In the genomic region with DNA sequence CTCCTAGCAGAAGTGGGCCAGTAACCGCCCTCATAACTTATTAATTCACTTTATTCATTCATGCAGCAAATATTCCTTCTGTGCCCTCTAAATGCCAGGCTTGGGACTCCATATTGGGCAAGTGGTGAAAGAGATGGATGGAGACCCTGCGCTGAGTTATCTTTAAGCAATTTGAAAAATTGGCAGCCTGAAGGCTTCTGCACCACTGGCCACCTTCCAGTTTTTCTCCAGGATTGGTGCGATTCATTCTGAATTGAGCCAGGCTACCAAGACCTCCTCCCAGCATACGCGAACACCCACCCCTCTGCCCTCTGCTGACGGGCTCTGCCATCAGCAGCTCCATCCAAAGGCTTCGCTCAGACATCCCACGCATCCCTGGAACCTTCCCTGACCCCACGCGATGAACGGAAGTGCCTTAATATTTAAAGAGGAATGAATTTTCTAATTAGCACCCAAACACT, we compare ENCODE assay signal across 11 mouse cellular contexts. TPM values are rescaled to one million over a fixed set of nuclear protein-coding genes. Genes with fewer than 3 reads are reported as not detected.
DNase-seq lines count a peak whose midpoint lies in the region; ATAC-seq lines count a peak whose summit lies in the region.
"Had no signal": no experiment of that assay in that cellular context is flagged by ENCODE, and none has a peak within 500 bp of the region (broad histone marks: within the 10 kb centered on the region; RNA-seq: fewer than 3 reads in every experiment).

No protein-coding gene starts in this region.

- peaks cover 28% of the 10 kb centered on the region for H3K27me3 ChIP-seq in hindbrain, embryonic 10.5 days (ENCODE audit: insufficient read depth, poor library complexity, severe bottlenecking)
- H3K27me3 ChIP-seq in hindbrain, embryonic 11.5 days (ENCODE audit: control insufficient read depth, insufficient read depth, low read length), result peaks cover 3% of the 10 kb centered on the region; the same call in 1 of the 2 replicates
- no peaks in the 10 kb centered on the region for H3K27me3 ChIP-seq in neural tube, embryonic 15.5 days (replicated peaks)

- no peak for ATAC-seq in hindbrain, embryonic 11.5 days (ENCODE audit: low FRiP score)
- no peak for ATAC-seq in neural tube, embryonic 15.5 days (ENCODE audit: low FRiP score)

- no peak overlapping the region for H3K4me2 ChIP-seq in hindbrain, embryonic 11.5 days (replicated peaks; ENCODE audit: low read depth, low read length)
- H3K4me2 ChIP-seq in neural tube, embryonic 15.5 days, result no peak overlapping the region
- H3K4me2 ChIP-seq: embryonic facial prominence, embryonic 12.5 days had no signal

- no peak overlapping the region for H3K4me3 ChIP-seq in hindbrain, embryonic 10.5 days
- H3K4me3 ChIP-seq in hindbrain, embryonic 11.5 days (ENCODE audit: low read depth, low read length), result no peak overlapping the region
- no peak overlapping the region for H3K4me3 ChIP-seq in neural tube, embryonic 15.5 days (replicated peaks)
- H3K4me3 ChIP-seq: embryonic facial prominence, embryonic 12.5 days had no signal

- peaks cover 73% of the 10 kb centered on the region for H3K4me1 ChIP-seq in hindbrain, embryonic 10.5 days (replicated peaks)
- peaks cover 6% of the 10 kb centered on the region for H3K4me1 ChIP-seq in hindbrain, embryonic 11.5 days (replicated peaks; ENCODE audit: control insufficient read depth, insufficient read depth, low read length)
- peaks cover 47% of the 10 kb centered on the region for H3K4me1 ChIP-seq in neural tube, embryonic 15.5 days

- no peaks in the 10 kb centered on the region for H3K36me3 ChIP-seq in hindbrain, embryonic 10.5 days
- H3K36me3 ChIP-seq in hindbrain, embryonic 11.5 days (ENCODE audit: control insufficient read depth, insufficient read depth, low read length), result no peaks in the 10 kb centered on the region
- H3K36me3 ChIP-seq in neural tube, embryonic 15.5 days, result no peaks in the 10 kb centered on the region
- H3K36me3 ChIP-seq: embryonic facial prominence, embryonic 12.5 days had no signal

- peak; percentile 75 to 86 for DNase-seq in adrenal gland, adult (ENCODE audit: inconsistent age in 2 of 2, low spot score in 1 of 2)
- no peak for DNase-seq in adrenal gland, adult 8-10 months
- DNase-seq in hindbrain, embryonic 10.5 days (ENCODE audit: low spot score), result no peak
- no peak for DNase-seq in hindbrain, embryonic 11.5 days (ENCODE audit: low spot score)
- peak; percentile 88 for DNase-seq in ZHBTc4 (ENCODE audit: low read depth, low spot score)
- DNase-seq in lung, postnatal 4 days, result peak; percentile 39 to 45
- DNase-seq in embryo, embryonic 10.5 days (ENCODE audit: low spot score), result no peak

- H3K9me3 ChIP-seq in hindbrain, embryonic 10.5 days, result no peaks in the 10 kb centered on the region
- H3K9me3 ChIP-seq in hindbrain, embryonic 11.5 days (ENCODE audit: control insufficient read depth, low read length), result no peaks in the 10 kb centered on the region
- no peaks in the 10 kb centered on the region for H3K9me3 ChIP-seq in neural tube, embryonic 15.5 days (replicated peaks)
- H3K9me3 ChIP-seq: embryonic facial prominence, embryonic 12.5 days had no signal

- H3K9ac ChIP-seq in hindbrain, embryonic 11.5 days (ENCODE audit: low read depth, low read length), result no peak overlapping the region
- H3K9ac ChIP-seq in neural tube, embryonic 15.5 days (replicated peaks), result no peak overlapping the region
- H3K9ac ChIP-seq: embryonic facial prominence, embryonic 12.5 days had no signal

- H3K27ac ChIP-seq in hindbrain, embryonic 10.5 days, result 0 out of 2 replicates have a peak overlapping the region, but pooled peaks have one; percentile 17
- H3K27ac ChIP-seq in hindbrain, embryonic 11.5 days (ENCODE audit: low read depth, low read length), result no peak overlapping the region
- no peak overlapping the region for H3K27ac ChIP-seq in neural tube, embryonic 15.5 days (replicated peaks)
- H3K27ac ChIP-seq: embryonic facial prominence, embryonic 12.5 days had no signal

- 13% methylated on average over 11 of the region's 11 CpGs for WGBS in hindbrain, embryonic 10.5 days
- 14% methylated on average over 11 of the region's 11 CpGs for WGBS in hindbrain, embryonic 11.5 days
- WGBS in neural tube, embryonic 15.5 days, result 14% methylated on average over 11 of the region's 11 CpGs

RNA-seq across cellular contexts. Expression of gene Klhdc8a, which starts 10.4 kb away (rescaled TPM):
- 100 to 1,000 TPM; 161 to 353 (median 258) TPM for total RNA-seq in adrenal gland, adult 8-10 months (2022)
- 1.0 and 3.5 TPM in 2 replicates for polyA plus RNA-seq in hindbrain, embryonic 10.5 days (2016; fragmentation: Nextera tagmentation; extraction: Ambion mirVana)
- polyA plus RNA-seq in hindbrain, embryonic 11.5 days (2014; fragmentation: Nextera tagmentation; extraction: Ambion mirVana), result 2.9 and 3.0 TPM in 2 replicates
- 7.5 TPM in 2 replicates for polyA plus RNA-seq in neural tube, embryonic 15.5 days (2015; fragmentation: Nextera tagmentation; extraction: Ambion mirVana)

RNA-seq across cellular contexts. Expression of gene Nuak2, which starts 27.9 kb away (rescaled TPM):
- 10 to 100 TPM in 1 of 4 experiments, 1 to 10 TPM in 3; 3.8 to 11.9 (median 5.2) TPM for total RNA-seq in adrenal gland, adult 8-10 months (2022)
- 42.3 and 44.4 TPM in 2 replicates for polyA plus RNA-seq in hindbrain, embryonic 10.5 days (2016; fragmentation: Nextera tagmentation; extraction: Ambion mirVana)
- 33.1 and 39.3 TPM in 2 replicates for polyA plus RNA-seq in hindbrain, embryonic 11.5 days (2014; fragmentation: Nextera tagmentation; extraction: Ambion mirVana)
- 6.6 and 7.1 TPM in 2 replicates for polyA plus RNA-seq in neural tube, embryonic 15.5 days (2015; fragmentation: Nextera tagmentation; extraction: Ambion mirVana)

RNA-seq across cellular contexts. Expression of gene Gm10188, which starts 58.5 kb away (rescaled TPM):
- total RNA-seq in adrenal gland, adult 8-10 months (2022), result not detected
- polyA plus RNA-seq in hindbrain, embryonic 10.5 days (2016; fragmentation: Nextera tagmentation; extraction: Ambion mirVana), result 0.24 and 0.31 TPM in 2 replicates
- polyA plus RNA-seq in hindbrain, embryonic 11.5 days (2014; fragmentation: Nextera tagmentation; extraction: Ambion mirVana), result not detected in 2 replicates
- 0.50 and 0.59 TPM in 2 replicates for polyA plus RNA-seq in neural tube, embryonic 15.5 days (2015; fragmentation: Nextera tagmentation; extraction: Ambion mirVana)
- total RNA-seq: heart, postnatal 25 days; left cerebral cortex, adult 18-20 months had no signal
- polyA plus RNA-seq: embryonic facial prominence, embryonic 12.5 days had no signal

Comparison
In these comparisons a context has a peak if more than half of its experiments do, and no peak if none do; other contexts are left out.
1. DNase-seq: peak in adrenal gland, adult (2 of 2), ZHBTc4 (single experiment) and lung, postnatal 4 days (2 of 2); none in adrenal gland, adult 8-10 months (single experiment), hindbrain, embryonic 10.5 days (single experiment), hindbrain, embryonic 11.5 days (single experiment) and embryo, embryonic 10.5 days (single experiment).